Comparison of ENCODE assay signal across 7 mouse cellular contexts in genomic region chr11:115163568-115164150, GRCm38 (mm10). TPM values are rescaled to one million over a fixed set of nuclear protein-coding genes. Genes with fewer than 3 reads are reported as not detected.
DNase-seq lines count a peak whose midpoint lies in the region; ATAC-seq lines count a peak whose summit lies in the region.

No protein-coding gene starts in this region.

- WGBS in embryonic facial prominence, embryonic 10.5 days, result under 1% methylated on average over 47 of the region's 47 CpGs
- WGBS in hindbrain, embryonic 16.5 days, result 0% methylated on average over 42 of the region's 47 CpGs
- WGBS in liver, embryonic 16.5 days (ENCODE audit: insufficient replicate concordance), result under 1% methylated on average over 47 of the region's 47 CpGs

- peaks cover 57% of the 10 kb centered on the region for H3K4me1 ChIP-seq in embryonic facial prominence, embryonic 10.5 days
- H3K4me1 ChIP-seq in hindbrain, embryonic 16.5 days (ENCODE audit: control insufficient read depth, insufficient read depth, low read depth, low read length), result peaks cover 19% of the 10 kb centered on the region
- peaks cover 34% of the 10 kb centered on the region for H3K4me1 ChIP-seq in liver, embryonic 16.5 days (ENCODE audit: control insufficient read depth, low read depth, low read length)

- DNase-seq in A20 (ENCODE audit: low read depth, low spot score), result peak; percentile 88
- DNase-seq in embryonic facial prominence, embryonic 10.5 days (ENCODE audit: low spot score), result peak; percentile 73
- DNase-seq in retina, postnatal 1 day, result peak; percentile 68
- DNase-seq in left cerebral cortex, adult 8-10 months (ENCODE audit: low spot score in 2 of 2), result no peak

- peak overlapping the region; percentile 51 for H3K4me2 ChIP-seq in hindbrain, embryonic 16.5 days (ENCODE audit: low read length)
- H3K4me2 ChIP-seq in liver, embryonic 16.5 days (ENCODE audit: low read depth, low read length), result peak overlapping the region; percentile 91

- peak; percentile 28 for ATAC-seq in CD4-positive, CD25-positive, alpha-beta regulatory T cell, adult 4 months
- no peak for ATAC-seq in hindbrain, embryonic 16.5 days
- ATAC-seq in liver, embryonic 16.5 days (ENCODE audit: low read depth), result no peak

- H3K36me3 ChIP-seq in embryonic facial prominence, embryonic 10.5 days (replicated peaks), result no peaks in the 10 kb centered on the region
- no peaks in the 10 kb centered on the region for H3K36me3 ChIP-seq in hindbrain, embryonic 16.5 days (ENCODE audit: control insufficient read depth, insufficient read depth, low read length)
- peaks cover 2% of the 10 kb centered on the region; the same call in 1 of the 2 replicates for H3K36me3 ChIP-seq in liver, embryonic 16.5 days (ENCODE audit: control insufficient read depth, insufficient read depth)

- peak overlapping the region; percentile 75 for H3K27ac ChIP-seq in embryonic facial prominence, embryonic 10.5 days (replicated peaks)
- H3K27ac ChIP-seq in hindbrain, embryonic 16.5 days (ENCODE audit: low read depth, low read length), result peak overlapping the region; percentile 3; the same call in 1 of the 2 replicates
- H3K27ac ChIP-seq in liver, embryonic 16.5 days (ENCODE audit: low read length), result peak overlapping the region; percentile 63; the same call in 1 of the 2 replicates

- H3K4me3 ChIP-seq in embryonic facial prominence, embryonic 10.5 days, result peak overlapping the region; percentile 72
- H3K4me3 ChIP-seq in hindbrain, embryonic 16.5 days (ENCODE audit: low read length), result peak overlapping the region; percentile 49
- H3K4me3 ChIP-seq in liver, embryonic 16.5 days (ENCODE audit: low read depth, low read length), result peak overlapping the region; percentile 85

- H3K9me3 ChIP-seq in embryonic facial prominence, embryonic 10.5 days, result 0 out of 2 replicates have a peak, but pooled peaks cover 4% of the 10 kb centered on the region
- no peaks in the 10 kb centered on the region for H3K9me3 ChIP-seq in hindbrain, embryonic 16.5 days (ENCODE audit: control insufficient read depth, low read length)
- H3K9me3 ChIP-seq in liver, embryonic 16.5 days (replicated peaks; ENCODE audit: control insufficient read depth, low read length), result no peaks in the 10 kb centered on the region

- peaks cover 90% of the 10 kb centered on the region for H3K27me3 ChIP-seq in embryonic facial prominence, embryonic 10.5 days (replicated peaks; ENCODE audit: low read depth, poor library complexity, severe bottlenecking)
- H3K27me3 ChIP-seq in hindbrain, embryonic 16.5 days (replicated peaks; ENCODE audit: control insufficient read depth, insufficient read depth, low read length), result peaks cover 10% of the 10 kb centered on the region; the same call in 1 of the 2 replicates
- peaks cover 16% of the 10 kb centered on the region for H3K27me3 ChIP-seq in liver, embryonic 16.5 days (ENCODE audit: control insufficient read depth, insufficient read depth, low read depth, low read length)

- peak overlapping the region; percentile 66 for H3K9ac ChIP-seq in hindbrain, embryonic 16.5 days (ENCODE audit: low read depth, low read length)
- peak overlapping the region; percentile 78 for H3K9ac ChIP-seq in liver, embryonic 16.5 days (ENCODE audit: low read depth, low read length)

RNA-seq across cellular contexts. Expression of gene Slc9a3r1, which starts 0.5 kb away (rescaled TPM):
- polyA plus RNA-seq in CD4-positive, CD25-positive, alpha-beta regulatory T cell, adult 4 months (2017; shearing (Covaris generic)), result 100 to 1,000 TPM; 162 to 222 TPM
- polyA plus RNA-seq in embryonic facial prominence, embryonic 10.5 days (2016; fragmentation: Nextera tagmentation; extraction: Ambion mirVana), result 39.2 and 42.5 TPM in 2 replicates
- 81.5 and 93.4 TPM in 2 replicates for polyA plus RNA-seq in hindbrain, embryonic 16.5 days (2015; fragmentation: Nextera tagmentation; extraction: Ambion mirVana)
- 78.8 and 88.7 TPM in 2 replicates for polyA plus RNA-seq in liver, embryonic 16.5 days (2015; fragmentation: Nextera tagmentation; extraction: Ambion mirVana)
- total RNA-seq in left cerebral cortex, adult 8-10 months (2022), result 10 to 100 TPM; 63.4 to 73.8 (median 67.8) TPM

RNA-seq across cellular contexts. Expression of gene Tmem104, which starts 23.6 kb away (rescaled TPM):
- 10 to 100 TPM in 1 of 2 experiments, 1 to 10 TPM in 1; 8.1 to 14.2 TPM for polyA plus RNA-seq in CD4-positive, CD25-positive, alpha-beta regulatory T cell, adult 4 months (2017; shearing (Covaris generic))
- 10.1 and 10.3 TPM in 2 replicates for polyA plus RNA-seq in embryonic facial prominence, embryonic 10.5 days (2016; fragmentation: Nextera tagmentation; extraction: Ambion mirVana)
- polyA plus RNA-seq in hindbrain, embryonic 16.5 days (2015; fragmentation: Nextera tagmentation; extraction: Ambion mirVana), result 12.3 and 13.1 TPM in 2 replicates
- 5.9 and 6.4 TPM in 2 replicates for polyA plus RNA-seq in liver, embryonic 16.5 days (2015; fragmentation: Nextera tagmentation; extraction: Ambion mirVana)
- 10 to 100 TPM; 14.0 to 24.5 (median 16.9) TPM for total RNA-seq in left cerebral cortex, adult 8-10 months (2022)

RNA-seq across cellular contexts. Expression of gene Nat9, which starts 24.0 kb away (rescaled TPM):
- polyA plus RNA-seq in CD4-positive, CD25-positive, alpha-beta regulatory T cell, adult 4 months (2017; shearing (Covaris generic)), result 10 to 100 TPM; 12.1 to 18.1 TPM
- polyA plus RNA-seq in embryonic facial prominence, embryonic 10.5 days (2016; fragmentation: Nextera tagmentation; extraction: Ambion mirVana), result 18.2 and 18.4 TPM in 2 replicates
- polyA plus RNA-seq in hindbrain, embryonic 16.5 days (2015; fragmentation: Nextera tagmentation; extraction: Ambion mirVana), result 20.9 and 24.6 TPM in 2 replicates
- 12.7 TPM in 2 replicates for polyA plus RNA-seq in liver, embryonic 16.5 days (2015; fragmentation: Nextera tagmentation; extraction: Ambion mirVana)
- total RNA-seq in left cerebral cortex, adult 8-10 months (2022), result 10 to 100 TPM; 27.0 to 33.4 (median 29.6) TPM

RNA-seq across cellular contexts. Expression of gene Cd300lf, which starts 29.9 kb away (rescaled TPM):
- polyA plus RNA-seq in CD4-positive, CD25-positive, alpha-beta regulatory T cell, adult 4 months (2017; shearing (Covaris generic)), result 1 to 10 TPM in 1 of 2 experiments, under 1 TPM in 1; 0.51 to 1.0 TPM
- polyA plus RNA-seq in embryonic facial prominence, embryonic 10.5 days (2016; fragmentation: Nextera tagmentation; extraction: Ambion mirVana), result 0.19 TPM in 1 of 2 replicates, not detected in the other
- 0.29 and 0.32 TPM in 2 replicates for polyA plus RNA-seq in hindbrain, embryonic 16.5 days (2015; fragmentation: Nextera tagmentation; extraction: Ambion mirVana)
- polyA plus RNA-seq in liver, embryonic 16.5 days (2015; fragmentation: Nextera tagmentation; extraction: Ambion mirVana), result 4.0 and 5.5 TPM in 2 replicates
- total RNA-seq in left cerebral cortex, adult 8-10 months (2022), result 1 to 10 TPM in 2 of 4 experiments, under 1 TPM in 2; 0.30 to 2.6 (median 0.83) TPM

Comparison
In these comparisons a context has a peak if more than half of its experiments do, and no peak if none do; other contexts are left out.
1. DNase-seq: peak in A20 (single experiment), embryonic facial prominence, embryonic 10.5 days (single experiment) and retina, postnatal 1 day (single experiment); none in left cerebral cortex, adult 8-10 months (0 of 2).
2. H3K27ac ChIP-seq: peak in every context shown above with its lines; median percentile 75 in embryonic facial prominence, embryonic 10.5 days; 63 in liver, embryonic 16.5 days; 3 in hindbrain, embryonic 16.5 days.
3. Peak in every context shown above with its lines, with median percentiles within 50 percentile points of each other: H3K4me3 ChIP-seq.